Mouse (Mus musculus) lung, adult 18-20 months (tissue): ENCODE data around the gene Cubn.

Source experiments
- DNase-seq, 2 experiments: peaks; one replicate each; pipeline ENCODE4 v3.0.0; 2022; ENCODE audit warnings: mixed read lengths in 2 of 2

Gene Cubn

DNA sequence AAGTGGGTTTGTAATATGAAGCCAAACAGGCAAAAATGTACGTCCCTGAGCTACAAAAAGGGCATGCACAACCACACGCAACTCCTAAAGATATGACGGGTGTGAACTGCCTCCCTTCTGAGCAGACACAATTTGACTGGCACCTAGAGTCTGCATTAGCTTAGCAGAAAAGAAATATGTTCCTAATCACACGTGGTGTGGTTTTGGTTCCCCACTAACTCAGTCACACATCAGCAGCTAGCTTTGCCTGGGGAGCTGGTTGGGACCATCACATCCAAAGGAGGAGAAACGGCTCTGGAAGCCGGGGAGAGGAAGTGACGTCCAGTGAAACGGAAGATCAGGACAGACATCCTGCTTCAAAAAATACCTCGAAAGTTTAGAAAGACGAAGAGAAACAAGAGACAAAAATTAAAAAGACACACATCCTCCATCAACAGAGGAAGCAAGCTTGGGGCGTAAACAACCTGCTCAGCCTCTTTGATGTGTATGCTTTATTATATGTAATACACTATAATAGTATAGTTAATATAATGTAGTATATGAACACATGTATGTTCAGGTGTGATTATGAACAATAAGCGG lies 258.3 kb downstream of the Cubn start:
- no peak for DNase-seq

DNA sequence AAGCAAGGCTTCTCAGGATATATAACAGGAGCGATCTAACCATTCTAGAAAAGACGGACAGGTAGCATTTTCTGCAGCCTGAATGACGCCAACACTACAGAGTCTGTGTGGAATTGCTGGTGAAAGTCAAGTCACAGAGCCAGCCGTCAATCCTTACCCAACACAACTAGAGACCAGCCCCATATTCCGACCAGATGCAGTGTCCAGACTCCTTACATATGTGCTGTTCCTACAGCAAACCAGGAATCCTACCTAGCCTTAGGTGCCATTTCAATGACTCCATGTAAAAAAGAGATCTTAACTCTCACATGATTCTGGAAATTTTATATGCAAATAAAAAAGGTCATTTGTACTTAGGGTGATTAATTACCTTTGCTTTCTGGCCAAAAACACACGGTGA lies 259.3 kb downstream of the Cubn start:
- DNase-seq, result no peak

DNA sequence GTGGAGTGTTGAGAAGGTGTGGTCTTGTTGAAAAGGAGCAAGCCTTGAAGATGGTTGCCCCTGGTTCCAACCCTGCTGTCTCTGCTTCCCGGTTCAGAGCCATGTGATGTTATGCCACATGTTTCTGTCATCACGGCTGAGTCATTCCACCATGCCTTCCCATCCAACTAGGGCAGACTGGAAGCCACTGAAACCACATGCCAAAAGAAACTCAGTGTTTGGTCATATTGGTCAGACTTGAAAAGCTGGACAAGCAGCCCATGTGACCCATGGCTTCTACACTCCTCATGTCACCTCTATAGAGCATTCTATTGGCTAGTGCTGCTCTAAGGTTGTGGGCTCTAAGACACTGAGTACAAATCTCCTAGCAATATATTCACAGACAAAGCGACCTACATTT lies 261.9 kb downstream of the Cubn start:
- no peak for DNase-seq
